Mouse (Mus musculus) layer of hippocampus, postnatal 10 days (tissue): Measurements from ENCODE around the gene Zswim8. TPM values are rescaled to one million over a fixed set of nuclear protein-coding genes. Genes with fewer than 3 reads are reported as not detected.
A peak's percentile ranks its signal among the peaks of the same experiment; 100 is the strongest.
"Not testable (repeated sequence)": the region's sequence is repeated elsewhere in the genome, so short reads cannot be mapped to it uniquely, and the experiment has no call there.

Experiments used
- DNase-seq, 2 experiments: peaks; one replicate each; pipeline ENCODE4 v3.0.0; 2021; ENCODE audit warnings: low spot score in 2 of 2
- total RNA-seq, 2 experiments: library from RNA; stranded (reverse); gene quantifications; 2 replicates each; pipeline ENCODE4 v1.2.3; 2021

Gene Zswim8
- total RNA-seq, 2 experiments from 2014 or later, result 132 to 152 TPM

- DNase-seq, result no peak
Measured at GRCm38 (mm10) chr14:20693589-20694101, 13.7 kb upstream of the Zswim8 start.

DNA sequence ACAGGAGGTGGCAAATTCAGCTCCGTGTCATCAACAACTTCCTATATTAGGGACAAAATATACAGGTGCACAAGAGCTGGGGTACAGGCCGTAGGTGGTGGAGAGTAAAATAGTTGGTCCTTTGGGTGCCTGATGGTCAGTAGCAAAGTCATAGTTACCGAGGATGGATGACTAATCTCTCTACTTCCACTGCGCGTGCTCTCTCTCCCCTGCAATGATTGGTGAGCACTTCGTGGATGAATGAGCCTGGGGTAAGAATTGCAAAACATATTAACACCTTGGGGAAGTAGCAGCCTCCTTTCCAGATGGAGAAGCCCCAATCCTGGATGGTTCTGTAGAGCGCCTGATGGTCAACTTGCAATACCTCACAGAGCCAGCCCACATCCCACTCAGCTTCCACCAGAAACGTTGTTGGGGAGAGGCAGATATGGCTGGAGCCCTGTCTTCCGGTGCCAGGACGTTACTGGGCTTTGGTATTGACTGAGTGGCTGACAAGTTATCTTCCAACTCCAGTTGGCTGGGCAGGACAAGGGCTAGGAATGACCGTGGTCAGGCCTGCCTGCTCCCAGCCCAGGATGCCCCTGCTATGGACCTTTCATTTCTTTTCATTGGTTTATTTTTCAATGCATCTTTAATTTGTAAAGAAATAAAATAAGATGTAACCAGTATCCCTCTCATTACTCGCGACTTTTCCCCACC lies 13.0 kb upstream of the Zswim8 start:
- peak in 1 of 2 experiments; percentile 35 for DNase-seq

- peak; percentile 82 to 89 for DNase-seq
Measured at GRCm38 (mm10) chr14:20694884-20695760, 12.2 kb upstream of the Zswim8 start, which contains the start of gene Fut11. Fut11 (plus strand) TSS chr14:20694968.

GRCm38 (mm10) chr14:20695761-20696520 lies 11.4 kb upstream of the Zswim8 start:
- DNase-seq, result peak in 1 of 2 experiments; percentile 16

- peak; percentile 49 to 70 for DNase-seq
Measured at GRCm38 (mm10) chr14:20696986-20697385, 10.4 kb upstream of the Zswim8 start.

- no peak for DNase-seq
Measured at GRCm38 (mm10) chr14:20698515-20698914, 8.8 kb upstream of the Zswim8 start.

DNA sequence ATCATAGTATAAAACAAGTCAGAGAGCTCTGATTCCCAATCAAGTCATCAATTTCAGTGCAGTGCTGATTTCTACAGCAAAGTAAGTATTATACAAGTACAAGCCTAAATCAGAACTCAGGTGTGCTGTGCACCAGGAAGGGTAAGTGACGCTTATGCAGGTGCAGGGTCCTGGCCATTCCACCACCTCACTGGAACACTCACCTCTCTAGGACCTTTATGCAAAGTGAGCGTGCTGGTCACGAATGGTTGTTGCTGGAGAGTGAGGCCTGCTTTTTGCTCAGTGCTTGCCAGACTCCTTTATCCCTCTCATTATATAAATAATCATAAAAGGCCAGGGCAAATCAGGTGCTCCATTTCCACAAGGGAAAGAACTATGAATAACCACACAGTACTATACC lies 7.0 kb upstream of the Zswim8 start:
- no peak for DNase-seq

DNA sequence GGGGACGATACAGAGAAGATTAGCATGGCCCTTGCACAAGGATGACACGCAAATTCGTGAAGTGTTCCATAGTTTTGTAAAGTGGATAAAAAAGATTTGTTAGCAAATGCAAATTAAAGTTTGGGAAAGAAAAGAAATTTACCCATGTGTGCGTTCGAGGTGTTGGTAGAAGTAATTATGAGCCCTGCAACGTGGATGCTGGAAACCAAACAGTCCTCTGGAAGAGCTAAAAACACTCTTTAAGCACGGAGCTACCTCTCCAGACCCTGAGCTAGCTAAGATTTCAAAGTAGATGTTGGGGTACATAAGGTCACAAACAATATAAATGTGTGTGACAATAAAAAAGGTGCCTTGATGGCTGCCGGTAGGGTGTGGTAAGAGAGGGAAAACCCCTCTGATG lies 5.8 kb upstream of the Zswim8 start:
- DNase-seq, result no peak

- no peak for DNase-seq
Measured at GRCm38 (mm10) chr14:20702096-20702740, 5.1 kb upstream of the Zswim8 start.

GRCm38 (mm10) chr14:20702741-20703381 lies 4.5 kb upstream of the Zswim8 start, which contains the start of gene Chchd1:
Chchd1 (plus strand) TSS chr14:20703006.
- DNase-seq, result peak; percentile 94 to 95

DNA sequence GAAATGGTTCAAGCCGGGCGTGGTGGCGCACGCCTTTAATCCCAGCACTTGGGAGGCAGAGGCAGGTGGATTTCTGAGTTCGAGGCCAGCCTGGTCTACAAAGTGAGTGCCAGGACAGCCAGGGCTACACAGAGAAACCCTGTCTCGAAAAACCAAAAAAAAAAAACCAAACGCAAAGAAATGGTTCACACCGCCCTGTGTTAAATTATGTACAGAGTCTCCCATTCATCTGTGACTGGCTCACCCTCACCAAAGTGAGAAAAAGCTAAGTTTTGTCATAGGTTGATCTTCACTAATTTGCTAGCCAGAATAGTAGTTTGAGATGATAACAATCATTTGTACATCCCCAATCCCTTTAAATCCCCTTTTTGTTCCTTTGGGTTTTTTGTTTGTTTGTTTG lies 3.9 kb upstream of the Zswim8 start:
- DNase-seq, result not testable (repeated sequence)

GRCm38 (mm10) chr14:20708239-20708638 lies 887 bp downstream of the Zswim8 start:
- no peak for DNase-seq

- no peak for DNase-seq
Measured at GRCm38 (mm10) chr14:20713832-20714231, 6.5 kb downstream of the Zswim8 start.

DNA sequence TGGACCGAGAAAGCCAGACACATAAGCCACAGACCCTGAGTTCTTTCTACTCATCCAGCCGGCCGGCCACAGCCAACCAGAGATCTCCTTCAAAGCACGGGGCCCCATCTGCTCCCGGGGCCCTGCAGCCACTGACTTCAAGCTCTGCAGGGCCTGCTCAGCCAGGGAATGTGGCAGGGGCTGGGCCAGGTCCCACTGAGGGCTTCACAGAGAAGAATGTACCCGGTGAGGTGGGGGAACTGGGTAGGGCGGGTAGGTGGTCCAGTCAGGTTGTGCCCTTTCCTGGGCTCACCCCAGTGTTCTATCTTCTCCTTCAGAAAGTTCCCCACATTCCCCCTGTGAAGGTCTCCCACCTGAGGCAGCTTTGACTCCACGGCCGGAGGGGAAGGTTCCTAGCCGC lies 11.1 kb downstream of the Zswim8 start:
- DNase-seq, result no peak

DNA sequence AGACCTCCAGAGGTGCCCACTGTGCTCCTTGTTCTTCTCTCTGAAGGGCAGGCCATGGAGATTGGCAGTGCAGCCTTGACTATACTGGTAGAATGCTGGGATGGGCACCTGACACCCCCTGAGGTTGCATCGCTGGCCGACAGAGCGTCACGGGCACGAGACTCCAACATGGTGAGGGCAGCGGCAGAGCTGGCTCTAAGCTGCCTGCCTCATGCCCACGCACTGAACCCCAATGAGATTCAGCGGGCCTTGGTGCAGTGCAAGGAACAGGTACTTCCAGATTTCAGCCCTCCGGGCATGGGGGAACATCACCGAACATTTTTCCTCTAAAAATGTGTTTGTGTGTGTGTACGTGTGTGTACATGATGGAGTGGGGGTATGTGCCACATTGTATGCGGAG lies 12.4 kb downstream of the Zswim8 start:
- DNase-seq, result no peak

GRCm38 (mm10) chr14:20721371-20721770 lies 14.0 kb downstream of the Zswim8 start:
- no peak for DNase-seq

DNA sequence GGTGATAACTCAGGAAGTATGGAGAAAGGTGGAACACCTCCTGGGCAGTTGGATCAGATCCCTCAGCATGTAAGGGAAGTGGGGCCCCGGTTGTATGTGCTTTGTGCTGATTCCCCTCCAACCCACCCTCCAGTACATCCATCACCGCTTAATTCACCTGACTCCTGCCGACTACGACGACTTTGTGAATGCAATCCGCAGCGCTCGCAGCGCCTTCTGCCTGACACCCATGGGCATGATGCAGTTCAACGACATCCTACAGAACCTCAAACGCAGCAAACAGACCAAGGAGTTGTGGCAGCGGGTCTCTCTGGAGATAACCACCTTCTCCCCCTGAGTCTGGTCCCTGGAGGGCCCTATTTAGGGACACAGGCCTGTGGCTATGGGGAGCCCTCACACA lies 15.7 kb downstream of the Zswim8 start:
- no peak for DNase-seq

- DNase-seq, result peak; percentile 79 to 82
Measured at GRCm38 (mm10) chr14:20724043-20724442, 16.7 kb downstream of the Zswim8 start.

DNA sequence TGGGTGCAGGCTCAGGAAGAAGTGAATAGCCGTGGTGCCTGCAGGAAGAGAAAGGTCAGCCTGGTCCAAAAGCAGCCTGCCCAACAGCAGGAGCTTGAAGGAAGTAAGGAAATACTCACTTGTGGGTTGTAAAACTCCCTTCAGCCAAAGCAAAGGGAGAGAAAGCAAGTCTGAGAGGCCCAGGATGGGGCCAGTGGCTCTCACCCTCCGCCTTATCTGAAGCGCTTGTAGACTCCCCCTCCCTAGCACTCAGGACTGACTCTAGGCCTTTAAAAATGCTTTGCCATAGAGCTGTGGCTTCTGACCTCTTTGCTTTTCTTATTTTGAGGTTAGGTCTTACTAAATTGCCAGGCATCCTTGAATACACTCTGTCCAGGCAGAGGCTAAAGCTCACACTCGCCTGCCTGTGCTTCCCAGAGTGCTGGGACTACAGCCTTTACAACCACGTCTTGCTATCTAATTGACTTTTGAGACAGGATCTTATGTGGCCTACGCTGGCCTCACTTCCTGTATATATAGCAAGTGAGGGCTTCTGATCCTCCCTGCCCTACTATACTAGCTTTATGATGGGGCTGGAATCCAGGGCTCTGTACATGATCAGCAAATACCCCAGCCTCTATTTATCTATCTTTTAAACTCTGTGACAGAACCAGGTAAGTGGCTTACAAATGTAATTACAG lies 18.4 kb downstream of the Zswim8 start:
- no peak for DNase-seq

DNA sequence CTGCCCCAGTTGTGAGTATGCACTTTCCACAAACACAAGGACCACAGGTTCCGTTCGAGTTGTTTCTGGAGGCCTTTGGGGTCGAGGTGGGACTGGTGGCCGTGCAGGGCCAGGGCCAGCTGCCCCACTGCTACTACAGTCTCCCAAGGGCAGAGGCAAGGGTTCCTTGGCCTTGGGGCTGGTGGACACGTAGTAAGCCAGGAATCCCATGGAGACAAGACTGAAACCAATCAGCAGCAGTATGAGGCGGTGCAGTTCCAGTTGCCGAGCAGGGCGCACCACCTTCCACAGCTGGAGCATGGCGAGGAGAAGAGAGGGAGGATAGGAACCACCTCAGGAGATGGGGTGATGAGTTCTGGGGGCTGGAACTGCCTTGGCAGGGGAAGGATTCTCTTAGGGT lies 22.5 kb downstream of the Zswim8 start:
- DNase-seq, result no peak
